Mouse (Mus musculus): ENCODE measurements around the gene Naif1.

Gene Naif1

GRCm38 (mm10) chr2:32427720-32428119, 22.5 kb upstream of the Naif1 start:
- no peak for DNase-seq (ENCODE audit: low spot score in 2 of 2)

DNA sequence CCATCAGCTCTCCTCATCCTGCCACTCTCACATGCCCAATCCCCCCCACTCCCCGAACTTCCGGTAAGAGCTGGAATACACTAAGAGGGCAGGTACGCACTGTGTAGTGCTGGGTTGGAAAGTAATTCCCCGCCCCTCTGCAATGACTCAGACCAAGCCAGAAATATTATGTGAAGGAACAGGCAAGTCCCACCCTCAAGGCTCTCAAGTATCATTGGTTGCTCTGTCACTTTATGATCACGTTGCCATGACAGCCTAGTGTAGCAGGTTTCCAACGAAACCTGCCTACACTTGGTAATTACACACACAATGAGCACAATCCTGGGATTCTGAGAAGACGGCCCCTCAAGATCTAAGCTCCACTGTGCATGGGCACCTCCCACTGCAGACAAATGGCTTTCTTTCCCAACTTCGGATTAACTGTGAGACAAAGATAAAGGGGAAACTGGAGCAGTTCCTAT, 22.0 kb upstream of the Naif1 start:
- DNase-seq (ENCODE audit: low spot score in 2 of 2): peak; percentile 73 to 83

- no peak for DNase-seq (ENCODE audit: low spot score in 2 of 2)
Observed at GRCm38 (mm10) chr2:32429215-32429891, 20.9 kb upstream of the Naif1 start.

GRCm38 (mm10) chr2:32430701-32431676, 19.3 kb upstream of the Naif1 start:
- DNase-seq (ENCODE audit: low spot score in 2 of 2): peak; percentile 86 to 92

DNA sequence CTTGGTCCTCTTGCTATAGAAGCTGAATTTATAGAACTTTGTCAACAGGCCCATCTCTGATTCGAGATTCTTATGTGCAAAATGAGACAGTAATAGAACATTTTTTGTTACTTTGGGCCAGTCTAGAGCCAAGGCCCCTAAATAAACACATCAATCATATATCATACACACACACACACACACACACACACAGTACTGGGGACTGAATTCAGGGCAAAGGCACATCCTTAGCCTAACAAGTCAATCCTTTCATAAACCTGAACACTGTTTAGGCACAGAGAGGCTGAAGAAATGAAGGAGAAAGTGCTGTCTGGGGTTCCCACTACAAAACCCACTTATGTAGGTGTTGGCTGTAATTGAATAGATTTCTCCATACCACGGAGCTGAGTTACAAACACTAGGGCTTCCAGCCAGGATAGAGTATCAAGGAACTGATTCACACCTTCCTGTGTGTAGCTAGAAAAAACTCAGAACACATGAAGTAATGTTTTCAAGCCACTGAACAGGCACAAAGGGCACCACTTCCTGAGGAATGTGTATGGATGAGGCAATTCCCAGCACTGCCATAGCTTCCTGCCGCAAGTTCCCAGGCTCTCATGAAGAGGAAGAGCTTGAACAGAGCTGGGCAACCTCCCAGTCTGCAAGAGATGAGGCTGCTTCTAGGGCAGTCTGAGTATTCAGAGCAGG, 13.4 kb upstream of the Naif1 start:
- no peak for DNase-seq (ENCODE audit: low spot score in 2 of 2)

- no peak for DNase-seq (ENCODE audit: low spot score in 2 of 2)
Observed at GRCm38 (mm10) chr2:32437612-32438166, 12.6 kb upstream of the Naif1 start.

DNA sequence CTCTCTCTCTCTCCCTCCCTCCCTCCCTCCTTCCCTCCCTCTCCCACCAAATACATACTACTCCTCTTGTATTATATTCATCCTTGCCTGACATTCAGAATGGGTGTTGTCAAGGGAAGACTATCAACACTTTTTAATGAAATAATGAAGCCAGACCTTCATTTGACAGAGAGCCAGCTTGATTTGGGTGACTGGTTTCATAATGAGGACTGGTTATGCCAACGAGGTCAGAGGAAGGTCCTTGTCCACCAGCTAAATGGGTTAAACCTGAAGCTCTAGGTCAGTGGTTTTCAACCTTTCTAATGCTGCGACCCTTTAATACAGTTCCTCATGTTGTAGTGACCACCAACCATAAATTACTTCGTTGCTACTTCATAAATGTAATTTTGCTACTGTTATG, 11.5 kb upstream of the Naif1 start:
- no peak for DNase-seq (ENCODE audit: low spot score in 2 of 2)

- no peak for DNase-seq (ENCODE audit: low spot score in 2 of 2)
Observed at GRCm38 (mm10) chr2:32439177-32439576, 11.1 kb upstream of the Naif1 start.

DNA sequence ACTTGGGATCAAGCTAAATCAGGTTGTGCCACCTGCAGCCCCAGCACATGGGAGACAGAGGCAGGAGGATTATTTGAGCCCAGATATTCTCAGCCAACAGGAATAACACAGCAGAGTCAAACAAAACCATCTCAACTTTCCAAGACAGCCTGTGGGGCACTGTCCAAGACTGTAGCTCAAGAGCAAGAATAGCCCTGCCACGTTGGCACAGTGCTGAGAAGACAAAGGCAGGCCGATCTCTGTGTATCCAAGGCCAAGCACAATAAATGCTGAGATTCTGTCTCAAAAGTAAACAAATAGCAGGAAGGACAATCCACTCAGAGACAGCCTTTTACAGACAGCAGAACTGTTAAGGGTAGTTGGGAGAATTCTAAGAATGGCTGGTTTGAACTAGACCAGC, 10.1 kb upstream of the Naif1 start:
- DNase-seq (ENCODE audit: low spot score in 2 of 2): no peak

GRCm38 (mm10) chr2:32440632-32441031, 9.6 kb upstream of the Naif1 start:
- DNase-seq (ENCODE audit: low spot score in 2 of 2): no peak

DNA sequence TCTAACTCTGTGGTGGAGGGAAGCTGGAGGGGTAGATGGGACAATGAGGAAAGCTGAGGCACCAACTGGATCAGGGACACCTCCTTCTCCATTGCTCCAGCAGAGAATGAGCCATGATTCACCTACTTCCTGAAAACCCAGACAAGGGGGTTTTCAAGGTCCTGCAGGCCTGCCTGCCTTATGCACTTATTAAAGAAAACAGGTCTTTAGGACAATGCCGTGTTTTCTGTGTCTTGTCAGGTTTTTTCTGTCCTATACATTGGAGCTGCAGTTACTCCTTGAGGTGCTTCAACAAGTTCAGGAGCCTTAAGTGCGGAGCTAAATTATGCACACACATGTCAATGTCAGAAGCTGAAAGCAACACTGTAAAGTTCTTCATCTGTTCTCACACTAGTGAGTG, 8.7 kb upstream of the Naif1 start:
- DNase-seq (ENCODE audit: low spot score in 2 of 2): no peak

DNA sequence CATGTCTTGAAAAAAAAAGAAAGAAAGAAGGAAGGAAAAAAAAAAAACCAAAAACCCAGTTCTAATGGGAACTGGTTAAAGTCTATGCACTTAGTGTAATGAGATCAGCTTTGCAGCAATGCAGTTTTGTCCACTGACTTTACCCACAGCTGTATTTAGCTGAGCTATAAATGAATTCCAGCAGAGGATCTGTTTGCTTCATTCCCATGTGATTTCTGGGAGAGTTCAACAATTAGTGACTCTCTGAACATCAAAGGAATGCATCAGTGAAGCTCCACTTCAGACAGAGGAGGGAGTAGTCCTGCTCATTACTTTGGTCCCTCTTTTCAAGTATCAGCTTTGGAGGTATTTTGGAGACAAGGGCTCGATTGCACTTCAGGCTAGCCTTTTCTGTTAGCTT, 4.7 kb upstream of the Naif1 start:
- no peak for DNase-seq (ENCODE audit: low spot score in 2 of 2)

DNA sequence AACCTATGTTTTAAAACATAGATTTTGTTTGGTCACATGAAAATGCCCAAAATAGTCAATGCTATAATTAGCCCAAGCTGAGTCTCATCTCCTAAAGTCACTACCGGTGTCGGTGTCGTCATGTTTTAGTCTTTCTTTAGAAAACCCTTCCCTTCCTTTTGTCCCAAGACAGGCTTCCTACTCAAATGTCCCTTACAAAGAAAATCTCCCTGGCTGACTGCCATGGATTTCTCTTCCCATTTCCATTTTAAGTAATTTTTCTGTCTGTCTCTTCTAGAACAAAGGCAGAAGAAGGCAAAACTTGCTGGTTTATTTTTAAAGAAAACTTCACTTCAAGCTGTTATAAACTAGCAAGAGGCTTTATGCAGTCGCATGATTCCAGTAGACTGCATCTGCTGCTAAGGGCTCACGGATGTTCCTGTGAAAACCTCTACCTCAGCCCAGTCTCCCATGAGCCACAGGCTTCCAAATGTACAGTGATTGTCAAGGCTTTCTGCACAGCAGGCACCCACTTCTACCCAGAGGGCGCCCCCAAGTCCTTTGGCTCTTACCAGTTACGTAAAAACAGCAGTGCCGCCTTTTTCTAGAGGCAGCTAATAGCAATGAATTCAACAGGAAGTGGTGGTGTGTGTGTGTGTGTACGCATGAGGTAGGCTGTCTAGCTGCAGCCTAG, 2.9 kb upstream of the Naif1 start:
- DNase-seq (ENCODE audit: low spot score in 2 of 2): peak in 1 of 2 experiments; percentile 73

- no peak for DNase-seq (ENCODE audit: low spot score in 2 of 2)
Observed at GRCm38 (mm10) chr2:32448480-32448879, 1.8 kb upstream of the Naif1 start.

- peak; percentile 96 to 97 for DNase-seq (ENCODE audit: low spot score in 2 of 2)
Observed at GRCm38 (mm10) chr2:32450881-32451844, 906 bp downstream of the Naif1 start, which contains the start of gene Slc25a25. Slc25a25 (minus strand) TSS chr2:32451445.

GRCm38 (mm10) chr2:32451870-32452372, 1.7 kb downstream of the Naif1 start:
- DNase-seq (ENCODE audit: low spot score in 2 of 2): peak; percentile 99

DNA sequence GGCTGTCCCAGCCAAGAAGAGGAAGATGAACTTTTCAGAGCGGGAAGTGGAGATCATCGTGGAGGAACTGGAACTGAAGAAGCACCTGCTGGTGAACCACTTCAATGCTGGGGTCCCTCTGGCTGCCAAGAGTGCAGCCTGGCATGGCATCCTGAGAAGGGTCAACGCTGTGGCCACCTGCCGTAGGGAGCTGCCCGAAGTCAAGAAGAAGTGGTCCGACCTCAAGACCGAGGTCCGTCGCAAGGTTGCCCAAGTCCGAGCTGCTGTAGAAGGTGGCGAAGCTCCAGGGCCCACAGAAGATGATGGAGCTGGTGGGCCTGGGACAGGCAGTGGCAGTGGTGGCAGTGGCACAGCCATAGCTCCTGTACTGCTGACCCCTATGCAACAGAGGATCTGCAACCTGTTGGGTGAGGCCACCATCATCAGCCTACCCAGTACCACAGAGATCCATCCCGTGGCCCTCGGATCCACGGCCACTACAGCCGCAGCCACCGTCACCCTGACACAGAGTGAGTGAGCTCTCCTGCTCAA, 2.2 kb downstream of the Naif1 start:
- no peak for DNase-seq (ENCODE audit: low spot score in 2 of 2)

DNA sequence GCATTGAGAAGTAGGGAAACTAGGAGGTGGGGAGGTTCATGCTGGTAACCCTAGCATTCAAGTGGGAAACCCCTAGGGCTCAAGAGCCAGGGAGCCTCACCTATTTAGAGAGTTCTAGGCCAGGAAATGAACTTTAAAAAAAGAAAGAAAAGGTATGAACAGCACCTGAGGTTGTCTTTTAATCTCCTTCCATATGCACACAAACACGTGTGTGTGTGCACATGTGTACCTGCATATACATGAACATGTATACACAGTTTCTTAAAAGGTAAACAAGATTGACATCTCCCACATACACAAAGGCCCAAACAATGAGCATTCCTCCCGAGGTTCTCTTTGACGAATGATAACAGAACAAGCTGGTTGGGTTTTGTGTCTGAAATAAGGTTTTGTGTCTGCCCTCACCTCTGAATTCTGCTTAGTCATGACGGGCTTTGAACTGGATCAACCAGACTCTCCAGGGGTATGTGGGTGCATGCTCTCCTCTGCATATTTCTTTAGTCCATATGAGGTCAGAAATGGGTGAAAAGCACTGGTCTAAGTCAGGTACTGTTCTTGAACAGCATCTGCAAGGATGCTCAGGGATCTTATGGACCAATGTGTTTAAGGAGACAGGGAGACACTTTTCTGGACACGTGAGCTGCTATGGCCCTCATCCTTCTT, 3.5 kb downstream of the Naif1 start:
- DNase-seq (ENCODE audit: low spot score in 2 of 2): no peak

DNA sequence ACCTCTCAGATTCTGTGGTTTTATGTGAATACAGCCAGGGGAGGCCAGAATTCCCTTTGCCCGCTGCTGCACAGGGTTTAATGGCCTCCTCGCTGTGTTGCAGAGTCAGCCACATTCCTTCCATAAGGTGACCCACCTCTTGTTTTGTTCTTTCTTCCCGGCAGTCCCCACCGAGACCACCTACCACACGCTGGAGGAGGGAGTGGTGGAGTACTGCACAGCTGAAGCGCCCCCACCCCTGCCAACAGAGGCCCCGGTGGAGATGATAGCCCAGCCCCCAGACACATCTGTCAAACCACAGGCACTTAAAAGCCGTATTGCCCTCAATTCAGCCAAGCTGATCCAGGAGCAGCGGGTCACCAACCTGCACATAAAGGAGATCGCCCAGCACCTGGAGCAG, 4.4 kb downstream of the Naif1 start:
- no peak for DNase-seq (ENCODE audit: low spot score in 2 of 2)

Data from left cerebral cortex, adult 9 months (tissue).